Mouse (Mus musculus) ES-Bruce4 (cell line): ENCODE measurements around the gene Samd10. TPM values are rescaled to one million over a fixed set of nuclear protein-coding genes. Genes with fewer than 3 reads are reported as not detected.

Experiments
- H3K27ac ChIP-seq: 2 replicates; pipeline ENCODE4 v1.5.1; 2012; ENCODE audit warnings: low read length, inconsistent platforms; ENCODE audit not compliant: insufficient read depth
- H3K27me3 ChIP-seq: 2 replicates; pipeline ENCODE4 v1.6.1; 2012; ENCODE audit warnings: mild to moderate bottlenecking, low read length, inconsistent platforms; ENCODE audit not compliant: control insufficient read depth, poor library complexity, insufficient read depth, severe bottlenecking
- H3K36me3 ChIP-seq: 2 replicates; pipeline ENCODE4 v1.6.1; 2012; ENCODE audit warnings: inconsistent platforms, mild to moderate bottlenecking, low read length, moderate library complexity; ENCODE audit not compliant: control insufficient read depth, poor library complexity, insufficient read depth, severe bottlenecking
- H3K4me1 ChIP-seq: one replicate; pipeline ENCODE4 v1.8.1; 2011; ENCODE audit warnings: low read length; ENCODE audit not compliant: control insufficient read depth, insufficient read depth
- H3K4me3 ChIP-seq: 2 replicates; pipeline ENCODE4 v1.5.1; 2011; ENCODE audit warnings: low read depth, mild to moderate bottlenecking, low read length
- H3K9ac ChIP-seq: 2 replicates; pipeline ENCODE4 v1.6.1; 2012; ENCODE audit warnings: low read depth, mild to moderate bottlenecking, inconsistent platforms; ENCODE audit not compliant: poor library complexity, severe bottlenecking
- H3K9me3 ChIP-seq: replicated peaks from 2 replicates; pipeline ENCODE4 v1.6.1; 2012; ENCODE audit warnings: mild to moderate bottlenecking, low read length, inconsistent platforms; ENCODE audit not compliant: control insufficient read depth, poor library complexity, insufficient read depth, severe bottlenecking
- CTCF ChIP-seq: IDR thresholded peaks from one replicate; pipeline ENCODE4 v1.8.1; 2011; ENCODE audit warnings: low read depth, low read length
- EP300 ChIP-seq: IDR thresholded peaks from 2 replicates; pipeline ENCODE4 v1.6.1; 2011; ENCODE audit warnings: low read depth, low read length; ENCODE audit not compliant: insufficient read depth
- POLR2A ChIP-seq: IDR thresholded peaks from one replicate; pipeline ENCODE4 v1.8.1; 2011; ENCODE audit warnings: low read length; ENCODE audit not compliant: insufficient read depth
- polyA plus RNA-seq: library from polyadenylated mRNA; stranded (reverse); fragments of >200 nt; gene quantifications from 2 replicates; pipeline ENCODE4 v1.2.4, GENCODE M21; 2011; ENCODE audit warnings: low read depth; ENCODE audit not compliant: missing spikeins, insufficient read depth, insufficient read length

The Samd10 gene
- polyA plus RNA-seq, 1 experiment: 12.5 TPM

GRCm38 (mm10) chr2:181548682-181549081, 50.3 kb downstream of the Samd10 start:
- Histone ChIP-seq H3K4me3 (no peak overlapping the region), H3K27ac (no peak overlapping the region), H3K4me1 (no peaks in the 10 kb centered on the region), H3K36me3 (peaks cover 51% of the 10 kb centered on the region), H3K9me3 (no peaks in the 10 kb centered on the region), H3K9ac (no peak overlapping the region), H3K27me3 (no peaks in the 10 kb centered on the region)
- TF ChIP-seq POLR2A (no peak), CTCF (no peak), EP300 (no peak)

DNA sequence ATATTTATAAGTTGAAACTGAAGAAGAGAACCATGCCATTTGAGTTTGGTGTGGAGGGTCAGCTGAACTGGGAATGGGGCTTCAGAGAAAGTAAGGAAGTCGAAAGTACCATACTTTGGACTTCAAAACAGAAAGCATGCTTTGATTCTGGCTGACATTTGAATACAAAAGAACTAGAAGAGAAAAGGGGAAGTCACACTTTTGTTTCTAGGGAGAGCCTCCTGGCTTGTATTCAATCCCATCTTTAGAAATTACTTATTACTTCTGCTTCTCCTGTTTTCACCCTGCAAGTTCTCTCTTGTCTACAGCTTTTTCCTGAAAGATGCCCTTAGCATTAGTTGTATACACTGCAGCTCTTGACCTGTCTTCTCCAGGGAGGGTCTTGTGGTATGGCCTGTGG, 50.8 kb downstream of the Samd10 start:
- Histone ChIP-seq H3K4me3 (no peak overlapping the region), H3K9ac (no peak overlapping the region), H3K9me3 (no peaks in the 10 kb centered on the region), H3K36me3 (peaks cover 51% of the 10 kb centered on the region), H3K27me3 (no peaks in the 10 kb centered on the region), H3K27ac (no peak overlapping the region), H3K4me1 (no peaks in the 10 kb centered on the region)
- TF ChIP-seq EP300 (no peak), POLR2A (no peak), CTCF (no peak)

DNA sequence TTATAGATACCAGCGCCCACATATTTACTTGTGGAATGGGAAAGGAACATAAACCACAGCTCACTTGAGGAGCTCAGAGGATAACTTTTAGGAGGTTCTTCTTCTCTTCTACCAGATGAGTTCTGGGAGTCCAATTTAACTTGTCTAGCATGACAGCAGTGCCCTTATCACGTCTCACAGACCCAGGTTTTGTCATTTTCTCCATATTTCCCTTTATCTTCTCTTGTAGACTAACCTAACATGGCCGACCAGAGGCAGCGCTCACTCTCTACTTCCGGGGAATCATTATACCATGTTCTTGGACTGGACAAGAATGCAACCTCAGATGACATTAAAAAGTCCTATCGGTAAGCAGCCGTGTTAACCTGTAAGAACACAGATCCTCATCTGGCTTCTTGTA, 52.9 kb downstream of the Samd10 start:
- Histone ChIP-seq H3K4me3 (no peak overlapping the region), H3K27me3 (no peaks in the 10 kb centered on the region), H3K9ac (no peak overlapping the region), H3K36me3 (peaks cover 41% of the 10 kb centered on the region), H3K4me1 (no peaks in the 10 kb centered on the region), H3K27ac (no peak overlapping the region), H3K9me3 (no peaks in the 10 kb centered on the region)
- TF ChIP-seq CTCF: no peak
- TF ChIP-seq POLR2A: no peak
- TF ChIP-seq EP300: no peak

Other genes starting within 250 kb of the Samd10 start
- gene Zgpat, start 234.3 kb downstream of the Samd10 start, polyA plus RNA-seq: 11.5 and 13.5 TPM in 2 replicates
- gene Arfrp1, start 233.8 kb downstream of the Samd10 start, polyA plus RNA-seq: 29.1 and 35.4 TPM in 2 replicates
- gene Lime1, start 219.1 kb downstream of the Samd10 start, polyA plus RNA-seq: 3.9 and 6.3 TPM in 2 replicates
- gene Zbtb46, start 139.8 kb downstream of the Samd10 start, polyA plus RNA-seq: 4.3 and 5.4 TPM in 2 replicates
- not detected in 2 replicates for gene Abhd16b, start 106.0 kb downstream of the Samd10 start, polyA plus RNA-seq
- gene Tpd52l2, start 102.1 kb downstream of the Samd10 start, polyA plus RNA-seq: 144 and 145 TPM in 2 replicates
- 58.7 and 59.0 TPM in 2 replicates for gene Dnajc5, start 78.7 kb downstream of the Samd10 start, polyA plus RNA-seq
- gene Uckl1, start 14.3 kb downstream of the Samd10 start, polyA plus RNA-seq: 37.1 and 37.5 TPM in 2 replicates
- 80.1 and 80.4 TPM in 2 replicates for gene Prpf6, start 7.3 kb downstream of the Samd10 start, polyA plus RNA-seq
- gene Zfp512b, start 6.4 kb downstream of the Samd10 start, polyA plus RNA-seq: 14.6 and 14.7 TPM in 2 replicates
- 1.2 and 1.6 TPM in 2 replicates for gene Gm29797, start 57.8 kb upstream of the Samd10 start, polyA plus RNA-seq
- gene Sox18, start 72.4 kb upstream of the Samd10 start, polyA plus RNA-seq: 0.49 and 0.68 TPM in 2 replicates
- 13.0 and 15.3 TPM in 2 replicates for gene Tcea2, start 81.1 kb upstream of the Samd10 start, polyA plus RNA-seq
- 36.3 and 46.5 TPM in 2 replicates for gene Rgs19, start 94.8 kb upstream of the Samd10 start, polyA plus RNA-seq
- gene Lkaaear1, start 99.2 kb upstream of the Samd10 start, polyA plus RNA-seq: not detected in 2 replicates
- gene Oprl1, start 115.8 kb upstream of the Samd10 start, polyA plus RNA-seq: 0.78 and 1.2 TPM in 2 replicates
- gene Myt1, start 164.1 kb upstream of the Samd10 start, polyA plus RNA-seq: 0.13 TPM in 1 of 2 replicates, not detected in the other
- 22.4 and 26.0 TPM in 2 replicates for gene Pcmtd2, start 238.6 kb upstream of the Samd10 start, polyA plus RNA-seq